Mouse (Mus musculus): Measurements from ENCODE around the gene Arfgef3.

Arfgef3 gene

GRCm38 (mm10) chr10:18699151-18699550, 44.6 kb downstream of the Arfgef3 start:
- in situ Hi-C loops (cut with MboI; ENCODE audit: low pct_unique_long_range_greater_than_20kb in 1 of 2, low sequenced_read_pairs in 2 of 2, unreplicated experiment in 1 of 2) = no loop called here

- in situ Hi-C loops (cut with MboI; ENCODE audit: low pct_unique_long_range_greater_than_20kb in 1 of 2, low sequenced_read_pairs in 2 of 2, unreplicated experiment in 1 of 2) = no loop called here
Observed at GRCm38 (mm10) chr10:18696461-18696860, 47.3 kb downstream of the Arfgef3 start.

- in situ Hi-C loops (cut with MboI; ENCODE audit: low pct_unique_long_range_greater_than_20kb in 1 of 2, low sequenced_read_pairs in 2 of 2, unreplicated experiment in 1 of 2) = no loop called here
Observed at GRCm38 (mm10) chr10:18688234-18688633, 55.5 kb downstream of the Arfgef3 start.

GRCm38 (mm10) chr10:18681385-18681954, 62.3 kb downstream of the Arfgef3 start:
- in situ Hi-C loops (cut with MboI; ENCODE audit: low pct_unique_long_range_greater_than_20kb in 1 of 2, low sequenced_read_pairs in 2 of 2, unreplicated experiment in 1 of 2) = no loop called here

GRCm38 (mm10) chr10:18680661-18681384, 62.9 kb downstream of the Arfgef3 start:
- in situ Hi-C loops (cut with MboI; ENCODE audit: low pct_unique_long_range_greater_than_20kb in 1 of 2, low sequenced_read_pairs in 2 of 2, unreplicated experiment in 1 of 2) = no loop called here

- in situ Hi-C loops (cut with MboI; ENCODE audit: low pct_unique_long_range_greater_than_20kb in 1 of 2, low sequenced_read_pairs in 2 of 2, unreplicated experiment in 1 of 2) = no loop called here
Observed at GRCm38 (mm10) chr10:18678836-18679235, 64.9 kb downstream of the Arfgef3 start.

- in situ Hi-C loops (cut with MboI; ENCODE audit: low pct_unique_long_range_greater_than_20kb in 1 of 2, low sequenced_read_pairs in 2 of 2, unreplicated experiment in 1 of 2) = no loop called here
Observed at GRCm38 (mm10) chr10:18664794-18665193, 79.0 kb downstream of the Arfgef3 start.

GRCm38 (mm10) chr10:18664016-18664415, 79.7 kb downstream of the Arfgef3 start:
- in situ Hi-C loops (cut with MboI; ENCODE audit: low pct_unique_long_range_greater_than_20kb in 1 of 2, low sequenced_read_pairs in 2 of 2, unreplicated experiment in 1 of 2) = no loop called here

- in situ Hi-C loops (cut with MboI; ENCODE audit: low pct_unique_long_range_greater_than_20kb in 1 of 2, low sequenced_read_pairs in 2 of 2, unreplicated experiment in 1 of 2) = no loop called here
Observed at GRCm38 (mm10) chr10:18661606-18662220, 82.0 kb downstream of the Arfgef3 start.

GRCm38 (mm10) chr10:18660998-18661397, 82.8 kb downstream of the Arfgef3 start:
- in situ Hi-C loops (cut with MboI; ENCODE audit: low pct_unique_long_range_greater_than_20kb in 1 of 2, low sequenced_read_pairs in 2 of 2, unreplicated experiment in 1 of 2) = no loop called here

- in situ Hi-C loops (cut with MboI; ENCODE audit: low pct_unique_long_range_greater_than_20kb in 1 of 2, low sequenced_read_pairs in 2 of 2, unreplicated experiment in 1 of 2) = no loop called here
Observed at GRCm38 (mm10) chr10:18657588-18657987, 86.2 kb downstream of the Arfgef3 start.

GRCm38 (mm10) chr10:18647069-18647468, 96.7 kb downstream of the Arfgef3 start:
- in situ Hi-C loops (cut with MboI; ENCODE audit: low pct_unique_long_range_greater_than_20kb in 1 of 2, low sequenced_read_pairs in 2 of 2, unreplicated experiment in 1 of 2) = no loop called here

GRCm38 (mm10) chr10:18646035-18646434, 97.7 kb downstream of the Arfgef3 start:
- in situ Hi-C loops (cut with MboI; ENCODE audit: low pct_unique_long_range_greater_than_20kb in 1 of 2, low sequenced_read_pairs in 2 of 2, unreplicated experiment in 1 of 2) = no loop called here

- in situ Hi-C loops (cut with MboI; ENCODE audit: low pct_unique_long_range_greater_than_20kb in 1 of 2, low sequenced_read_pairs in 2 of 2, unreplicated experiment in 1 of 2) = no loop called here
Observed at GRCm38 (mm10) chr10:18644346-18644745, 99.4 kb downstream of the Arfgef3 start.

GRCm38 (mm10) chr10:18643506-18643905, 100.2 kb downstream of the Arfgef3 start:
- in situ Hi-C loops (cut with MboI; ENCODE audit: low pct_unique_long_range_greater_than_20kb in 1 of 2, low sequenced_read_pairs in 2 of 2, unreplicated experiment in 1 of 2) = no loop called here

- in situ Hi-C loops (cut with MboI; ENCODE audit: low pct_unique_long_range_greater_than_20kb in 1 of 2, low sequenced_read_pairs in 2 of 2, unreplicated experiment in 1 of 2) = no loop called here
Observed at GRCm38 (mm10) chr10:18642854-18643253, 100.9 kb downstream of the Arfgef3 start.

- in situ Hi-C loops (cut with MboI; ENCODE audit: low pct_unique_long_range_greater_than_20kb in 1 of 2, low sequenced_read_pairs in 2 of 2, unreplicated experiment in 1 of 2) = no loop called here
Observed at GRCm38 (mm10) chr10:18640596-18640995, 103.2 kb downstream of the Arfgef3 start.

- in situ Hi-C loops (cut with MboI; ENCODE audit: low pct_unique_long_range_greater_than_20kb in 1 of 2, low sequenced_read_pairs in 2 of 2, unreplicated experiment in 1 of 2) = no loop called here
Observed at GRCm38 (mm10) chr10:18635450-18635849, 108.3 kb downstream of the Arfgef3 start.

- in situ Hi-C loops (cut with MboI; ENCODE audit: low pct_unique_long_range_greater_than_20kb in 1 of 2, low sequenced_read_pairs in 2 of 2, unreplicated experiment in 1 of 2) = no loop called here
Observed at GRCm38 (mm10) chr10:18634405-18634985, 109.3 kb downstream of the Arfgef3 start.
